Mouse (Mus musculus) natural killer cell, adult 2 months (primary cell): ENCODE measurements around the gene Rcn3.
A peak's percentile ranks its signal among the peaks of the same experiment; 100 is the strongest.
"Not testable (repeated sequence)": the region's sequence is repeated elsewhere in the genome, so short reads cannot be mapped to it uniquely, and the experiment has no call there.

Experiments used
- DNase-seq, 2 experiments: peaks; one replicate each; pipeline ENCODE4 v3.0.0; 2022; ENCODE audit warnings: low spot score in 2 of 2

Gene Rcn3

DNA sequence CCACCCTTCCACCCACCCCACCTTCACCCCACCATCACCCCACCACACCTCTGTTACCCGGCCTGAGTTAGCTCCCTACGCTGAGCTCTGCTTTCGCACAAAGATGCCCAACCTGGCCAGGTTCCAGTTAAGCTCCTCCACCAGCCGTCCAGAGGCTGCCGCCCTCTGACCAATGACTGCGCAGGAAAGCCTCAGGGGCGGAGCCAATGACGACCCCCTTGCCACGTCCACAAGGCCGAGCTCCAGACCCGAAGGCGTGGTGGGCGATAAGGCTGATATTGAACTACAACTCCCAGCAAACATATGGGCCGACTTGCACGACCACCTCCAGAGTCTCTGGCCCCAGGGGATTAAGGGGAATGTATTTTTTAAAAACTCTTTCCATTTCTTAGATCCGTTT lies at the start of gene Rcn3:
TSS of gene Rcn3 (minus strand) at position 174 of the 400 bp plus-strand sequence.
- DNase-seq = no peak

DNA sequence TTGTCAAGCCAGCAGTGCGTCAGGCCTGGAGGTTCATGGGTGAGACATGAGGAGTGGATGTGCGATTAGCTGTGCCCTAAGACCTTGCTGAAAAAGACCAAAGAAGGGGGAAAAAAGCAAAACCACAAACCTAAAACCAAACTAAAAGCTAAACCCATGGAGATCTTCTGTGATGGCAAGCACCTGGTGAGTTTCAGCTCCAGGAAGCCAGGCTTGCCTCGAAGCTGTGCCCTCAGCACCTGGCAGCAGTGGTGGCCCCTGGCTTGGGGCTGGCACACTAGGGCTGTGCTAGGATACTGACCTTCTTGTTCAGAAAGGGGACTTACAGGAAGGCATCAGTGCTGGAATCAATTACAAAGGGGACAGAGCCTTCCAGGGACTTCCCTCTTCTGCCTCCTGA lies 49.3 kb upstream of the Rcn3 start:
- DNase-seq = no peak

DNA sequence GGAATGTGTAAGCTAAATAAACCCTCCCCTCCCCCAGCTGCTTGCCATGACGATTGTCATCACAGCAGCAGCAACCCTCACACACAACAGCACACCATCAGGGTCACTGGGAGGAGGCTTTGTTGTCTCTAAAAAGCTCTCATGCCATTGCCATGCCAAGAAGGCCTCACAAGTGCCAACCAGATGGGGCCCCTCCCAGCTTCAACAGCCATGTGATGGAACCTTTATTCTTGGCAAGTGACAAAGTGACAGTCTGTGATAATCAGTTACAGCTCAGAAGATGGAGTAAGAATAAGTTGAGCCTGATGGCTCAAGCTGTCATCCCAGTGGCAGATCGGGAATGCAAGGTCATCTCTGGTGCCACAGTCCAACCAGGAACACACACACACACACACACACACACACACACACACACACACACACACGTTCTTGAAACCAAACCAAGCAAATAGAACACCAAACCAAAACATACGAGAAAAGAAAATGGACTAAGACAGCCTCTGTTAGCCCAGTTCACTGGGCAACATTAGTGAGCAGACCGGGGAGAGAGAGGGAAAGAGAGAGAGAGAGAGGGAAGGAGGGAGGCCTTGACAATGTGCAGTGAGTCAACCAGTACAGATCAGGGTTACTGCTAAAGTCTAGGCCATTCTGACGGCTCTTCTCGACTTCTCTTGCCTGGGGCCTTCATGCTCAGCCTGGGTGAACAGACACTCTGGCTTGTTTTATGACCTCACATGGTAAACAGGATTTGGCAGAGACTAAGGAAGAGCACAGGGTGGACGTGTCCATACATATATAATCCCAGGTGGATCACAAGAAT lies 48.1 kb upstream of the Rcn3 start:
- DNase-seq = no peak

DNA sequence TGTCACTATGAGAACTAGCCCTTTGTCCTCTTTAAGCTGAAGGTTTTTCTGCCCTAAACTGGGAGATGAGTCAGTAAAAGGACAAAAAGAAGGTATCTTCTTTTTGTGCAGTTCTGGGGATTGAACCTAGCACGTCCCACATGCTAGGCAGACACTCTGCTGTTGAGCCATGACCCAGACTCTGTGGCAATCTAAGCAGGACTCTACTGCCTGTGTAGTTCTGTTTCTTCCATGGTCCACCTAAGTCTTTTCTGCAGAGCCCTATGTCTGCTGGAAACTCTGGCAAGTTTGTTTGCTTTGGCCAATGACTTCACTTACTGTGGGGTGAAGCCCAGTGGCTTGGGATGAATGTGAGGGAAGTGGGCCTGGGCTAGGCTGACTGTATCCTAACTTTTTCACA lies 46.4 kb upstream of the Rcn3 start:
- no peak for DNase-seq

DNA sequence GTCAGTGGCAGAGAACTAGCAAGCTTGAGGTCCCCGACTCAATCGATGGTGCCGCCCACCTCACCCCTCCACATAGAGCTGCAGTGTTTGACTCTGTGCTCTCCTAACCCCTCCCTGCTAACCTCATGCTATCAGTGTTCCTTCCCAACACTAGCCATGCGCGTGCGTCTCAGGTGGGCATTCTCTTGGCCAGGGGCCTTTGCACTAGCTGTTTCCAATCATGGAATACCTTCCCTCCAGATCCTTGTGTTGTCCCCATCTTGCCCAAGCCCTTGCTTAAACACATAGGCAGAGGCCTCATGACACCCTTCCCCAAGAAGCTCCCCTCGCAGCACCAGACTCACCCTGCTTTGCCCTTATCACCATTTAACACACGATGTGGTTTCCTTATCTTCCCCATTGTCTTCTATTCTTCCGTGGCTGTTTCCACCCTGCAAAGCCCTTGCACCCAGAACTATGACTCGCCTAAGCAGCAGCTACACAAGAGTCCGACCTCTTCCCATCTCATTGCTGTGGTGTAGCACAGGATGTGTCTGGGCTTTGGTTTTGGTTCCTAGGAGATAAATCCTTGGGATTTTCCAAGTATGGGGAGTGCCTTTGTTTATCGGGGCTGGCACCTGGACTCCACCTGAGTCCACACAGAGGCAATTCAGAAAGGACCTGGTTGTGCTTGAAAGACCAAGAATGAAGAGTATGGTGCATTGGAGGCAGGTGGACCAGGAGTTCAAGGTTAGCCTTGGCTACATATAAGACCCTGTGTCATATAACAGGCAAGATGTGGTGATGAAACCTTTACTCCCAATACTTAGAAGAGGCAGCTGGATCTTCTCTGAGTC lies 45.4 kb upstream of the Rcn3 start:
- DNase-seq = no peak

DNA sequence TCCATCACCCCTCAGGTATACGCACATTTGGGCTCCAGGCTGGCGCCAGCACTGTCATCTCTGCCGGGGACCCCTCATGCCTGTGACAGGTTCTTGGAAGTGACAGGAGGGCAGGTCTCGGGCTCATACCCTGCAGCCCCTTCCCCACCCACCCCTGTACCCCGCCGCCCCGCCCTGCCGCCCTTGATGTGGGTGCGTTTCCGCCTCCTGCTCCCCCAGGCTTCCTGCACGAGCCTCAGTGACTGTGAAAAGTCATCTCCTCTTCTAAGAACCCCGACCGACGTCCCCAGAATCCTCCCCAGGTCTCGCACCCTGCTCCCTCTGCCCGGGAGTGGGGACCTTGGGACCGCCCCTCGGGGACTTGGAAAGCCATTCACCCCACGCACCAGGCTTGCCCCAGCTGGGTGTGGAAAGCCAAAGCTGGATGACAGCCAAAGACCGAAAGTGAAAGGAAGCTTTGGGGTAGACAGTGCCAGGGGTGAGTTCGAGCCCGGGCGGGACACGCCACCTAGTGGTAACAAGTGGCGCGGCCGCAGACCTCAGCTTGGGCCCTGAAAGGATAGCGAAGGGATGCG lies 44.1 kb upstream of the Rcn3 start, which contains the start of the genes Gm45713 and Flt3l:
TSS of gene Gm45713 (minus strand) at position 239 of the 575 bp plus-strand sequence.
TSS of gene Flt3l (minus strand) at position 440 of the 575 bp plus-strand sequence.
- DNase-seq = peak; percentile 90

DNA sequence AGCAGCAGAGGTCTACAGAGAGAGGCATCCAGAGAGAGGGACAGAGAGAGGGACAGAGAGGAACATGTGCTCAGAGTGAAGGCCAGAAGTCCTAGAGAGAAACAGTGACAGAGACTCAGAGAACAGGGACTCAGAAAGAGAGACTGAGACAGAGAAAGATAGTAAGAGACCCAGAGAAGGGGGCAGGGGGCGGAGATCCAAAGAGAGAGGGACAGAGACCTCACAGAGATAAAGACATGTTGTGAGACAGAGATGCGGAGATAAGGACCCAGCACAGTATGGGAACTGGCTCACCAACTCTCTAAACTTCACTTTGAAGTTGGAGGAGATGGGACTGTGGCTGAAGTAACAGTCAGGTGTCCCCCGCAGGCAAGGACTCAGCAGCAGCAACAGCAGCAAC lies 43.3 kb upstream of the Rcn3 start:
- DNase-seq = no peak

DNA sequence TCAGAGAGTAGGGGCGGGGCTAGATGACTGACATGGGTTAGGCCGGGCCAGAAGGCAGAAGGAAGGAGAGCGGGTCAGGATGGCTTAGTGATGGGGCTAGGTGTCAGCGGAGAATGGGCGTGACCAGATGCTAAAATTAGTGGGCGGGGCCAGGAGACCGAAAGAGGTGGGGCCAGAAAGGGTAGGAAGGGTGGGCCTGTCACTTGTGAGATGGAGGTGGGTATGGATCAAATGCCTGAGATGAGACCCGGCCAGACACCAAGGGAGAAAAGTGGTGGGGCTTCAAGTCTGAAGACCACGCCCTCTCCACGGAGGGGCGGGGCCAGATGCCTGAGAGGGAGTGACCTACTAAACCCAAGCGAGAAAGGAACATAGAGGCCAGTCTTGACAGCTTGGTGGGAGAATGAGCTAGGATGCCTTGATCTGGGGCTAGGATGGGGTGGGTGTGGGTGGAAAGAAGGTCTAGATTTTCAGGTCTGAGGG lies 42.6 kb upstream of the Rcn3 start:
- DNase-seq = peak; percentile 48 to 50

DNA sequence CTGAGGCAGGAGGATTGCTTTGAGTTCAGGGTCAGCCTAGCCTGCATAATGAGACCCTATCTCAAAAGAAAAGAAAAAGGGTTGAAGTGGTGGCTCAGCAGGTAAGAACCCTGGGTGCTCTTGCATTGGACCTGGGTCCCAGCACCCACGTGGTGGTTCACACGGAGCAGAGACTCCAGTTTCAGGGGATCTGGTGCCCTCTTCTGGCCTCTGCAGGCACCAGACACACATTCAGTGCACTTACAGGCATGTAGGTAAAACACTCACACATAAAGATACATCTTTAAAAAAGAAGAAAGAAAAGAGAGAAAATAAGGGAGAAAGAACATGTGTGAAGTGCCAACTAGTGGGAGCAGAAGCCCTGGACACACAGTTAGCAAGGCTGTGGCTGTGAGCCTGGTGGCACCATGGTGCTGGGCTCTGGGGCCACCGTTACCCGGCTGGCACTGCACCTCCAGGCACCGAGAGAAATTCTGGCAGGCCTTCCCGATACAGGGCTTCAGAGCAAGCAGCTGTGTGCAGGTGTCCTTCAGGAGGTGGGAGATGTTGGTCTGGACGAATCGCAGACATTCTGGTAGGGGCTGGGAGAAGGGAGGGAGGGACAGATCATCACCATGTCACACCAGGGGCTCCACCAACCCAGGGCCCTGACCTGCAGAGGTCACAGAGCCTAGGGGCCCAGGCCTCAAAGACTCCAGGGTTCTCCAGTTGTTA lies 41.6 kb upstream of the Rcn3 start:
- DNase-seq = no peak

DNA sequence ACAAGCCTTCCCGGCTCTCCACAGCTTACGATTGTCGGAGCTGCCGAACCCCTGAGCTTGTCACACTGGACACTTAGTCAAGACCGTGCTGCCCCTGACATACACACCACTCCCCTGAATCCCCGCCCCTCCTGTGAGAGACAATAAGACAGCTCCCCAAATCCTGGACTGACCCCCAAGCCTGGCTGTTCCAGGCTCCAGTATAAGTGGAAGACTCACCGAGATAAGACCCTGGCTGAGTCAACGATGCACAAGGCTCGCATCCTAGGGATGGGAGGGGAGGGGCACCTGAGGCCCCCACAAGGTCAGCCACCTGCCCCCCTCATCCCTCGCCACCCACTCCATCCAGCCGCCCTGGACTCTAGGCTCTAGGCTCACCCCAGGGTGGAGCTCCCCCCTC lies 39.8 kb upstream of the Rcn3 start:
- DNase-seq = no peak

DNA sequence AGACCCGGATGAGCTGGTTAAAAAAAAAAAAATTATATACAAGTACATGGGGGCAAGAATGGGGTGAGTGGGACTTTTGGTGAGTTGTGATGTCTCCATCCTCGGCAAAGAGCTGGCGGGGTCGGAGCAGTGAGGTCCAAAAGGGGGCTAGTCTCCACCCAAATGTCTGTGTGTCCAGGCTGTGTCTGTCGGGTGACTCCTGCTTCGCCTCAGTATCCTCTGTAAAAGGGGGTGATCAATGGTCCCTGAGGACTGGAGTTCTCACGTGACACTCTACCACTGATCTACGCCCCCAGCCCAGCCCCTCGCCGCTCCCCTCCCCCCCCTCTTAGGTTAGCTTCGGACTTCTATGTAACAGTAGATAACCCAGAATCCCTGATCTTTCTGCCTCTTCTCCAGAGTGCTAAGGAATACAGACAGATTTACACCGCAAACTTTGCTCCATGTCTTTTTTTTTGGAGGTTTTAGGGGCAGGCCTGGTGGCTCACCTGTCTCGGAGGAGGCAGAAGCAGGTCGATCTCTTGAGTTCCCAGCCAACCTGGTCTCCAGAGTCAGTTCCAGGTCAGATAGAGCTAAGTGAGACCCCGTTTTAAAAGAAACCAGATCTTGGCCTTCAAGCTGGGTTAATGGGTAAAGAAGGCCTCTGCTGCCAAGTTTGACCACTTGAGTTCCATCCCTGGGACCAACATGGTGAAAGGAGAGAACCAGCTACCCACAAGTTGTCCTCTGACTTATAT lies 37.9 kb upstream of the Rcn3 start:
- DNase-seq = no peak

DNA sequence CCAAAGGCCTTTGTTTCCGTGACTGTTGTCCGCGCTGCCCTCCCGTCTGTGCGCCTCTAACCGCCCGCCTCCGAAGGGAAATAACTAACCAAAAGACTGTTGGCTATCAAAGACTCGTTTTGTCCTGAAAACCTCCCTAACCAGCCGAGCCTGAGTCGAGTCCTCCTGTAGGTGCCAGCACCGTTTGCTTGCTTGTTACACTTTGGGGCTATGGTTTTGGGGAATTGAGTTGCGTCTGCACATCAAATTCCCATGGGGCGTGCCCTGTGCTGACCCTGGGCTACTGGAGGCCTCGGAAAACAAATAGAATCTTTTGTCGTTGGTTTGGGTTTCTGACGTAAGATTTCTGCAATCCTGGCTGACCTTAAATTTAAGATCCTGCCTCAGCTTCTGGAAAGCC lies 37.3 kb upstream of the Rcn3 start:
- no peak for DNase-seq

DNA sequence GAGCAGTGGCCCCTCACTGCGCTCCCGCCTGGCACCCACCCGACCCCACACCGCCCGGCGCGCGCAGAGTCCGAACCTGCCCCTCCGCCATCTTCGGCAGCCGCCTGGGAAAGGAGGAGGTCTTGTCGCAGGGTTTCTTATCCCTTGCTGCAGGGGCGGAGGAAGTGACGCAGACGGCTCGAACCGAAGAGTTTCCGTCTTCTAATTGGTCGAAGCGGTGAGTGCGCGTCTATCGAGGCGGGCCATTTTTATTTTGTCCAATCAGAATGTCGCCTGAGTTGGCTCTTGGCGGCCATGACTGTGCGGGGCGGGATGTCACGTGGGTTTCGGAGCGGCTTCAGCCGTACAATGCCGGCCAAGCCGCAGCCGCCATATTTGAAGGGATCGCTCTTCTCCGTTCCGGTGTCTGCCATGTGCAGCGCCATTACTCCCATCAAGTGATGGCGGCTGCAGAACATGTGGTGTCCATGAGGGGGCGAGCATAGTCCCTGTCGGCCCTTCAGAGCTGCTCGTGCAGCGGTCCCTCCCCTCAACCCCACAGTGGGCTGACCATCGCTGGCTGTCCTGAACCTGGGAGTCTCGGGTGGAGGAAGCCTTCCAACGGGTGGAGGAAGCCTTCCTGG lies 36.7 kb upstream of the Rcn3 start, which contains the start of gene Rpl13a:
TSS of gene Rpl13a (minus strand) at position 138 of the 623 bp plus-strand sequence.
- peak; percentile 99 for DNase-seq

DNA sequence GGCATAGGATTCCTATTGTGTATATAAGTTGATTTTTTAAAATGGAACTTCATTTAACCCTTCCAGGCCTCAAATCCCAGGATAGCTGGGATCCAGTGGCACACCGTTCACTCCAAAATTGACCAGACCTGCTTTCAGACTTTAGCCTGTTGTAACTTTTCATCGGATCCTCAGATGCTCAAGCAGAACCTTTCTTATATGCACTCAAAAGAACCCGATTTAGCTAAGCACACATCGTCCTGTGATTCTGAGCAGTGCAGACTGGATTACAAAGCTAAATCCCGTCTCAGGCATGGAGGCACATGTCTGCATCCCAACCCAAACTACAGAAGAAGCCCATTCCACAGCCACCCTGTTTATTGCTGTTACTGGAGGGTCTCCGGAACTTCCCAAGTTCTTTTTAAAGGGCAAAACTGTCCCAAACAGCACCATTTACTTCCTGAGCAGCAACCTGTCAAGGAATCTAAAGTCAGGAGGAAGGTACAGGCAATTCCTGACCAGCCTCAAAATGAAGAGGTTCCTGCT lies 35.7 kb upstream of the Rcn3 start:
- DNase-seq = no peak

DNA sequence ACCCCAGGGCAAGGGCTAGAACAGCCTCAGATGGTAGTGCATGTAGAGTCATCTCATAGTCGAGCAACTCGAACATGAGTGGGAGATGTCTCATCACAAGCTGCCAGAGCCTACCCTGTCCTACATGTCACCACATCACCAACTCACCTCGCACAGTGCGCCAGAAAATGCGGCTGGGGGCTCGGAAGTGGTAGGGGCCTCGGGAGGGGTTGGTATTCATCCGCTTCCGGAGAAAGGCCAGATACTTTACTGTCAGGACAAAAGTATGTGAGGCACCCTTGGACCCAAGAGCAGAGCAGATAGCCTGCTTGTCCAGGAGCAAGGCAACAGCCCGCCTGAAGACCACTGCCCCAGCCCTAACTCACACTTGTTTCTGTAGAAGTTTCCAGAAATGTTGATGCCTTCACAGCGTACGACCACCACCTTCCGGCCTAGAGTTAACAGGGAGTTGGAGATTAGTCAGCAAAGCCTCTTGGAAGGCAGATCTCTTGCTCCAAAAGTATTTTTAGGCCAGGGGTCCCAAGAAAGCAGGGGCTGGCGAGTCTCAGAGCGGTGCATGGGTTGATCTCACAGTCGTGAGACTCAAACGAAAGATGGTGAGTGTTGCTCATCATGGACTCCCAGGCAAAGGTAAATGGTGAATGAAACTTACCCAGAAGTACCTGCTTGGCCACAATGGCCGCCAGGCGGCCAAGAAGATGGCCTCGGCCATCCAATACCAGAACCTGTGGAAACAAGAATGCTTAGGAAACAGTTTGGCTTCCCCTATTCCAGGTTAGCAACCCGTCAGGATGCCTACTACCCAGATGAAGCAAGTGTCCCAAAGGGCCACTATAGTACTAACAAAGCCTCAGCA lies 35.1 kb upstream of the Rcn3 start:
- no peak for DNase-seq

DNA sequence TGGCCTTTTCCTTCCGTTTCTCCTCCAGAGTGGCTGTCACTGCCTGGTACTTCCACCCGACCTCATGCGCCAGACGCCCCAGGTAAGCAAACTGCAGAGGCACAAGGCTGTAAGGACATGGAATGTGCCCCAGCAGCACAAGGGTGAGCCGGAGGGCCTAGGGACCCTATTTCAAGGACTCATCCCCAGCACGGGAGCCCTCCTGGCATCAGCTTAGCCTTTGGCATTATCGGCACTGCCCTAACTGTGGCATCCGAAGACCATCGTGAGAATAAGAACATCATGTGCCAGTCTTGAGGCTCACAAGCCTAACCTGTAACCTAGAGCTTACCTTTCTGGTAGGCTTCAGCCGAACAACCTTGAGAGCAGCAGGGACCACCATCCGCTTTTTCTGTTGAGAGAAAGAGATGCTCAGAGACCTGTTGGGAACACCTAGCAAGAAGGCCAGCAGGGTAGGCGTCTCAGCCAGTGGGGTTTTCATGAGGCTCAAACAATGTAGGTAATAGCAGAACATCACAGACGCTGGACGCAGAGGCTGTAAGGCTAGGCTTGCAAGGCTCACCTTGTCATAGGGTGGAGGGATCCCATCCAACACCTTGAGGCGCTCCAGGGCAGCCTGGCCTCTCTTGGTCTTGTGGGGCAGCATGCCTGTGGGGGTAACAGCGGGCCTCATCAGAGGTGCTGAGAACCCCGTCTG lies 34.3 kb upstream of the Rcn3 start:
- no peak for DNase-seq

DNA sequence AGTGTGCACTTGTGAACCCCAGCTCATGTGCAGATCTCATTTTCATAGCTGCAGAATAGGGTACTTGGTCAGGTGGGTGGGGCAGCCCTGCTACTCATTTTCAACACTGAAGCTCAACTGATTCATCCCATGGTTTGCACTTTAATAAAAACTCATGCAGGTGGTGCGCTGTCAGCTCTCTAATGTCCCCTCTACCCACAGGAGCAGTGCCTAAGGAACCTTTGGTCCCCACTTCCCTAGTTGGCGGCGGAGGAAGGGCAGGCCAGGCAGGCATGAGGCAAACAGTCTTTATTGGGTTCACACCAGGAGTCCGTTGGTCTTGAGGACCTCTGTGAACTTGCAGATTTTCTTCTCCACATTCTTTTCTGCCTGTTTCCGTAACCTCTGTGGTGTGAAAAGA lies 33.6 kb upstream of the Rcn3 start:
- DNase-seq = not testable (repeated sequence)

DNA sequence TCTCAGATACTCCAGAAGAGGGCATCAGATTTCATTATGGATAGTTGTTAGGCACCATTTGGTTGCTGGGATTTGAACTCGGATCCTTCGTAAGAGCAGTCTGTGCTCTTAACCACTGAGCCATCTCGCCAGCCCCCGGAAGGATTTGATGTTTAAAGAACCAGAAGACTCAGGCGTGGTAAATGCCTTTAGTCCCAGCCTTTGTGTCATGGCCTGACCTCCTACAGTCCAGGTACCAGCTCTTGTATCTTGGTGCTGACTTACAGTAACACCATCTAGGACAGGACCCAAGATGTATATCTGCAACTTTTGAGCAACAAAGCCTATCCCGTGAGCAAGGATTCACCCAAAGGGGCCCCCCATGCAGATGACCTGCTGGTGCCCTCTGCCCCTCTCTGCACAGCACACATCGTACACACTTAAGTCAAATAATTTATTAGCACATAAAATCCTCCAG lies 33.2 kb upstream of the Rcn3 start:
- no peak for DNase-seq
